15 mouse cellular contexts compared by ENCODE assay signal in the genomic region with DNA sequence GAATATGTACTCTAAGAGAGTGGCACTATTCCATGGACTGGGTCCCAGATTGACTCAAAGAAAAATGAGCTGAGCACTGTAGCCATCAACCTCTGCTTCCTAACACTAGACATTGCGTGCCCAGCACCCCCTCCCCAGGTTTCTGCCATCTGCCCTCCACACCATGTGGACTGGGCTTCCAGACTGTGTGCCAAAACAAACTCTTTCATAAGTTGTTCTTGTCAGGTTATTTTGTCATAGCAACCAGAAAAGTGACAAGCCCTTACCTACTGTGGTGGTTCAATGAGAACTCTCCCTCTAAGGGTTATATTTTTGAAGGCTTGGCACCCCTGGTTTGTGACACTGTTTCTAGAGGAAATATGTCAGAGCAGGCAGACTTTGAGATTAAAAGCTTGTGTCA.
"Had no signal": no experiment of that assay in that cellular context is flagged by ENCODE, and none has a peak within 500 bp of the region (broad histone marks: within the 10 kb centered on the region; RNA-seq: fewer than 3 reads in every experiment).

No protein-coding gene starts in this region.

- H3K9me3 ChIP-seq: stomach, embryonic 15.5 days had no signal

- DNase-seq: retina, postnatal 1 day; right cerebral cortex, adult 18-20 months; right cerebral cortex, postnatal 14 days; right cerebral cortex, postnatal 25 days; right cerebral cortex, postnatal 4 days; spleen, adult 18-20 months; thymus, adult 18-20 months; thymus, adult 2 months; thymus, postnatal 14 days; thymus, postnatal 25 days; thymus, postnatal 36 days; thymus, postnatal 4 days had no signal

- H3K4me3 ChIP-seq: neural tube, embryonic 15.5 days; stomach, embryonic 15.5 days had no signal

- H3K4me1 ChIP-seq: stomach, embryonic 15.5 days had no signal

- H3K9ac ChIP-seq: neural tube, embryonic 15.5 days; stomach, embryonic 15.5 days had no signal

- H3K27me3 ChIP-seq: neural tube, embryonic 15.5 days; stomach, embryonic 15.5 days had no signal

- H3K4me2 ChIP-seq: neural tube, embryonic 15.5 days; stomach, embryonic 15.5 days had no signal

- H3K36me3 ChIP-seq: neural tube, embryonic 15.5 days; stomach, embryonic 15.5 days had no signal

- H3K27ac ChIP-seq: neural tube, embryonic 15.5 days; stomach, embryonic 15.5 days; stomach, postnatal 0 days had no signal
